Mouse (Mus musculus): ENCODE measurements at regions not wholly inside any gene's neighbourhood (a gene's known extent, or its start where the extent isn't known, plus 50 kb on each side); places are given as distances from the start of the nearest gene placed in this dataset.
A peak's percentile ranks its signal among the peaks of the same experiment; 100 is the strongest.

DNA sequence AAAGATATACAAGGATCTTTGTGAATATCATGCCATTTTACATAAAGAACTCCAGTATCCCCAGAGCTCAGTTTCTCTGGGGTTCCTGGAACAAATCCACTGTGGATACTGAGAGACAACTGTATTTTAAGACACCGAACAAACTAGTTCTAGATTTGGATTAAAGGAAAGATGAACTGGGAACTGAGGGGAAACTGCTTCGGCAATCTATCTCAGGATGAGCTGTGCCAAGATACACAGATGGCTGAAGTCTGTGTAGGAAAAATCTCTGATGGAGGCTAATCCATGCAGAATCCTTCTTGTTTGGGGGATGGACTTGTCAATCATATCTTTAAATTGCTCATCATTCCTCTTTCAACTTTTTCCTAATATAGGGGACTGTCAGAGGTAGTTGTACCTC, 920.5 kb downstream of the Slc4a3 start:
- DNase-seq (ENCODE audit: extremely low read depth, low read depth, low spot score) = no peak

- no peak for DNase-seq (ENCODE audit: extremely low read depth, low read depth, low spot score)
Observed at GRCm38 (mm10) chr1:76484193-76484592, 938.1 kb downstream of the Slc4a3 start.

DNA sequence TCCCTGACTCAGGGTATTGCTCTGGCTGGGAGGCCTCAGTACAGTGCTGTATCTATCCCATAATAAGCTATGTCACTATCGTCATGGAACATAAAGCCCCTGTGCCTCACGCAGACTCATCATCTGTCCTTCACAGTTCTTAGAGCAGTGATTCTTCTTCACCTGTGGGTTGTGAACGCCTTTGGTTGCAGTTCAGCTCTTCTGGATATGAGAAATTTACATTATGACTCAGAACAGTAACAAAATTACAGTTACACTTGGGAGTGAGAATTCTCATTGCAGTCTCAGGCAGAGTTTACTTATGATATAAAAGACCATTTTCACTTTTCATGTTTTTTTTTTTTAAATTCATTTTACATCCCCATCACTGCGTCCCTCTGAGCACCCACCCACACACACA, 941.4 kb downstream of the Slc4a3 start:
- no peak for DNase-seq (ENCODE audit: extremely low read depth, low read depth, low spot score)

DNA sequence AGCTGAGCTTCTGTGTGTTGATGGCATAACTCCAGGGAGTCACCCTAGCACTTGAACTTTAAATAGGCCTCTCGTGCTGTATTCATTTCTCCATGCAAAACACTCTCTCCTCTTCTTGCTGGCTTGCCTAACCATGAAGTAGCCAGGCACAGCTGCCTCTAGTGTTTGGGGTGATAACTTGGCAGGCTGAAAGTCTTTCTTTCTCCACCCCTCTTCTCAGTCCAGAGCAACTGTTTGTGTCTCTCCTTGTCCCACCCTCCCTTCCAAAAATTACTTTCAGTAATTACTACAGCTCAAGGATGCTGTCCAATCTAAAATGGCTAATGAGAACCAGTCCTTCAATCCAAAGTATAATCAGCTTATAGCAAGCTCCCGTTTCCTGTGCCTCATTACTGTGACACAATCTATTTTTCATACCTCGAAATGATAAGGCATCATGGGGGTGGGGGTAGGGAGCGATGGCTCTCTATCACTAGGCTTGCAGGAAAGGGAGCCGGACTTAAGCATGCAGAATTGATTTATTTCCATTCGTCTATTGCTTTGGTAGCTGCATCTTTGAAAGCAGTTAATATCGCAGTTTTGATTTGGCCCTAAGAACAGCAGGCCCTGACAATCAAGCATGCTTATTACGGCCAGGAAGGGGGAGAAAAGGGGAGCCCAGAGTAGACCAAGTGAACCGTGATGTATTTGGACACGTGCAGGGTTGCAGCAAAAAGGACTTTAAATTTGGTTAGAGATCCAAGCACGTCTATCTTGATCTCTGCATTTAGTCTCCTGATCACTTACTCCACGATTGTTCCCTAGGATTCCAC, 943.8 kb downstream of the Slc4a3 start:
- DNase-seq (ENCODE audit: extremely low read depth, low read depth, low spot score) = no peak

GRCm38 (mm10) chr1:76490719-76491118, 944.7 kb downstream of the Slc4a3 start:
- DNase-seq (ENCODE audit: extremely low read depth, low read depth, low spot score) = no peak

GRCm38 (mm10) chr1:76491187-76491586, 945.1 kb downstream of the Slc4a3 start:
- DNase-seq (ENCODE audit: extremely low read depth, low read depth, low spot score) = no peak

DNA sequence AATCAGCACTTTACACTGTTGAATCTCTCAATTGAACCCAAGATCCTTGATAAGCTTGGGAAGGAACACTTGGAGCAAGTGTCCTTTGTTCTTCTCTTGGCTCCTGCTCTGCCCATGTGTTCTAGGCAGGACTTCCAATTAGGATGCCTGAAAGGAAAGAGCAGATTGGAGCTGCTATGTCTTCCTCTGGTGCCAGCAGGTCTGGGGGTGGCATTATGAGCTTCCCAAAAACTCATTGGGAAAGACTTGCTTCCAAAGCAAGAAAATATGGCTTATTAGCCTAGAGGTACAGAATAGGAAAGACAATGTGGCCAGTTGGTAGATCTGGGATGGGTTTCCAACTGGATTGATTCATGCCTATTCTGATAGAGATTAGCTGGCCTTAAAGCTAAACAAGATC, 959.1 kb downstream of the Slc4a3 start:
- DNase-seq (ENCODE audit: extremely low read depth, low read depth, low spot score) = no peak

GRCm38 (mm10) chr1:76508821-76509220, 962.8 kb downstream of the Slc4a3 start:
- DNase-seq (ENCODE audit: extremely low read depth, low read depth, low spot score) = no peak

DNA sequence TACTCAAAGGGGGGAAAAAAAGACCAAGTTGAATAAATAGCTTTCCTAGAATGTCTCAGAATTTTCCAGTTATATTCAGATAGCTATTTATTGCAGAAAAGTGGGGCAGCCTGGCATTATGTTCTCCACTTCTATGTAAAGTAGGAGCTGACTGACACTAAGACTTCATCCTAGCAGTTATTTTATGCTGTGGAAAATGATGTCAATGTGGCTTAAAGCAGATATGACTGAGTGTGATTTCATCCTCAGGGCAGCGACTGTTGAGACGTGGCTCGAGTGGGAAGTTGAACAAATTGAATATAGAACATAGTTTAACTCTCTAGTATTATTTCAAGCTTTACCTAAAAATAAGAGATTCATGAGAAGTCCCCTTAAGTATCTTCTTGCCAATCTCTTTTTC, 963.4 kb downstream of the Slc4a3 start:
- no peak for DNase-seq (ENCODE audit: extremely low read depth, low read depth, low spot score)

DNA sequence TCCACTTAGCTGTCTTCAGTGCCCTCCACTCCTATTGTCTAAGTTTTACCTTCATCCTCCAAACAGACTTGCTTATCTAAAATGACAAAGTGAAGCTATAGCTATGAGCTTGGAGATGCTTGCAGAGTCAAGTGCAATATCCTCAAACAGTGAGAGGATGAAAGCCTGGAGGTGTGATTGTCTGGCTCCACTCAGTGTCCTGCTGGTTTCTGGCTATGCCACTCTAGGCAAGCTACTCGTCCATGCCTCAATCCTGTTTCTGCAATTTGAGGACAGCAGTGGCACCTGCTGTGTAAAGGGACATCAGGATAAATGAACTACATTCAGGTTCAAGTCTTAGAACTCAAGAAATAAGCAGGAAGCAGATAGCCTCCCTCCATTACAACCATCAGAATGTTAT, 966.1 kb downstream of the Slc4a3 start:
- DNase-seq (ENCODE audit: extremely low read depth, low read depth, low spot score) = no peak

DNA sequence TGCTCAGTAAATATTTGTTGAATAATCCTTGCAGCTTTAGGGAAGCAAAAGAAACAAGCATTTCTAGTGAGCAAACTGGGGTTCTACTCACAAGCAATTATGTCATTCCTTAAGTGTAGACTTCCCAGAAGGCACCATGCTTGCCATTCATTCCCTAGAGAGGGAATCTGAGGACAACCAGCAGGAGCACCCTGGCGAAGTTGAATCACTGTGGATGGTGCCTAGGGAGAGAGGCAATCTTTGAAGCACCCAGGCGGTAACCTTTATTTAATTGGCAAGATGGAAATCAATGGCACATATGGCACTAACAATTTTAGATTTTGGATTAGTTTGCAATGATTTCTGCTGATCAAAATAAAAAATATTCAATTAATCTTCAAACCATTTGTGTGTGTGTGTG, 967.4 kb downstream of the Slc4a3 start:
- no peak for DNase-seq (ENCODE audit: extremely low read depth, low read depth, low spot score)

DNA sequence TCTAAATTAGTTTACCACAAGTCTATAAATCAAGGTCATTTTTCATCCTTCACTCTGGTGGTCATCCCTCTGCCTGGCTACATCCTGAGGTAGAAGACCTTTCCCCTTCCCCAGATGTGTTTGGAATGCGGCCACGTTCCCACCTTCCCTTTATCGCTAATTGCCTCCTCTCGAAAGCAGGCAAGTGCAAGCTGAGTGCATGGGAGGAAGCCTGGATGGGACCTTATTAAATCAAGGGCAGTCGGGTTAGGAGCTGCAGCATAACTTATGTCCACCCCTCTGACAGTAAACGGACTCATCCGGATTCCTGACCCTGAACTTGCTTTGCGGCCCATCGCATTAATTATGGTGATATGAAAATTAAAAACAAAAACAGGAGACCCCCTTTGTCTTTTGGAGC, 983.5 kb downstream of the Slc4a3 start:
- DNase-seq (ENCODE audit: extremely low read depth, low read depth, low spot score) = no peak

DNA sequence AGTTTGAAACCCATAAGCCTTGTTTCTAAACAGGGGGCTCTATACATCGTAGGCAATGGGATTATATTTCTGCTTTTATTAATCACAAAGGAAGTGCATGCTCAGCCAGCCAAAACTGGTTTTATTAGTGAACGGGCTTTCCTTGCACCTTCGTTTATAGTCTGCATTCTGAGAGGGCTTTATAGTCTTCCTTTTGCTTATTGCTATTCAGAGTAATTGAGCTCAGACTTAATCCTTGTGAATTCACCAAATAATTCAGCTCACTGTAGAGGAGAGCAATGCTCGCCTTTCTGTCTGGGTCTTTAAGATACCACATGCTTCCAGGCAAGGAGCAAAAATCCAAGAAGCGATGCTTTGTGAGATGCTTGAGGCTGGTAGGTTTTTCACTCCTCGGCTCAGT, 984.3 kb downstream of the Slc4a3 start:
- no peak for DNase-seq (ENCODE audit: extremely low read depth, low read depth, low spot score)

DNA sequence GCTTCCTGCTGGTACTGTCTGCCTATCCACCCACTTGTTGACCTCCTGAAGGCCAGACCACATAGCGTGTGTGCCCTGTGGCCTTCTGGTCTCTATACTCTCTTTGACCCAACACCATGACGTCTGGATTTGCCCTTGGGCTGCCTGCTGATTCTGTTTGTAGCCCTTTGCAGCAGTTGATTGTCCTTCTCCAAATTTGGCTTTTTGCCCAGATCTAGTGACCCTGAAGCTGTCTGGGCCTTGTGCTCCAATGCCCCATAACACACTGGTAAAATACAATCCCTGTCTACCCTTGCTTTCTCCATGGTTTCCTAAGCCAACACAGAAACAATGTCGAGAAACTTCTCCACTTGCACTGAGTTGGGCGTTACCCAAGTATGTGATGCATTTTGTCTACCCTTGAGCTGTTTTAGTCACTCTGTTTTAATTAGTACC, 979.3 kb downstream of the Epha4 start:
- DNase-seq (ENCODE audit: extremely low read depth, low read depth, low spot score) = no peak

DNA sequence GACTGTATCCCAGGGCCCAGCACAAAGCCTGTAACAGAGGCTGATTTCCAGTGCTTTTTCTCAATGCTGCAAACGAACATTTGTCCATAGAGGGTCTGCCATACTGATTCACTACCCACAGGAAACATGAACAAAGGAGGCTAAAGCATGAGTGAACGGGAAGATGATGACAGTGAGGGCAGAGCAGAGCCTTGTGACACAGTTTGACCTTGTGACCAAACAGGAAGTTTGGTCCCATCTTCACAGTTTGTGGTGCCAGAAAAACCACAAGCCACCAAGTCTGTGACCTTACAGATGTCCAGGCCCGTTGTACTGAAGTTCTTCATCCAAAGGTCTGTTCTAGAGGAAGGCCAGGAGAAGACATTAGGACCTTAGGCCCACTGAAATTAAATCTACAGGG, 974.4 kb downstream of the Epha4 start:
- DNase-seq (ENCODE audit: extremely low read depth, low read depth, low spot score) = no peak

GRCm38 (mm10) chr1:76550876-76551275, 964.0 kb downstream of the Epha4 start:
- DNase-seq (ENCODE audit: extremely low read depth, low read depth, low spot score) = peak; percentile 33

GRCm38 (mm10) chr1:76559441-76559840, 955.4 kb downstream of the Epha4 start:
- no peak for DNase-seq (ENCODE audit: extremely low read depth, low read depth, low spot score)

DNA sequence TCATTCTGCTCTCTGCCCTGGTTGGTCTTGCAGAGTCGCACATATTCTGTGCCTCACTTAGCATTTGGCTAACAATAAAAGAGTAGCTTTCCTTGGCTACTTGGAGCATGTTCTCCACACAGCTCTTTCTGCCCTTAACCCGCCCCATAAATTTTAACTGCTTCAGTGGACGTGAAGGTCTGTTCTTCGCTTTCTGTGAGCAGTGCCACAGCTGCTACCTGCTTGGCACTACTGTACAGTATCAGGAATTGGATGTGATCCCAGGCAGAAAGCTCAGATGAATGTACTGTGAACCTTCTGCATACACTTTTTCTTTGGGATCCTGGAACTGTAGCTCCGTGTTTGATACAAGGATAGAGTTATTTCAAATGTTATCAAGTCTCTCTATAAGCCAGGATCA, 939.4 kb downstream of the Epha4 start:
- no peak for DNase-seq (ENCODE audit: extremely low read depth, low read depth, low spot score)

DNA sequence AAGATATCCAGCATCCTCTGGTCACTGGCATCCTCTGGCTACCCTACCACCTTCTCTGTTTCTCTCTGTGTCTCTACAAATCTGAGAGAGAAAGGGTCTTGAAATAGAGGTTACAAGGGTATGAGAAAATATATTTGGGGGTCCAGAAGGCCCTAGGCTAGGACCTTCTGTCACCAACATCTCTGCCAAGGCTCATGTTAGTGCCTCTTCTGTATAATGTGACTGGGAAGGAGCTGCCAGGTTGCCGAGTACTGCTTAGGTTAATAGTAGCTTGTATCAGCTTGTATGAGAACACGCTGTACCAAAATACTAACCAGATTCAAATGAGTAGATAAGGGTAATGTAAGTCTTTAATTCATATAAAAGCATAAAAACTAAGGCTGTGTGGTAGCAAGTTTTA, 929.0 kb downstream of the Epha4 start:
- no peak for DNase-seq (ENCODE audit: extremely low read depth, low read depth, low spot score)

DNA sequence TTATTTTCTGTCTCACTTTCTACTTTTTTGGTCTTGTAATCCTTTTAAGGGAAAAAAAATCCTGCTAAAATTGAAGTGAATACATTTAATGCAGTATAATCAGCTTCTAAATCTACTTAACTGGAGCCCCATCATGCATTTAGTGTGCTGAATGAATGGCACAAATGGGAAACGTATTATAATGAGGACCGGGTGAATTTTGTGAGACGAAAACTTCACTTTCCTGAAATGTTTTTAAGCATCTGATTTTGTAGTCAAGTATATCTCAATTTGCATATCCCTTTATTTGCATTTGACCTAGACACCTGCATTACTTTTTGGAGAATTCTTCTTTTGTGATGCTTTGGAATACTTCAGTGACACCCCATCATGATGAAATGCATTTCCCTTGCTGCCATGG, 889.1 kb downstream of the Epha4 start:
- DNase-seq (ENCODE audit: extremely low read depth, low read depth, low spot score) = no peak

- no peak for DNase-seq (ENCODE audit: extremely low read depth, low read depth, low spot score)
Observed at GRCm38 (mm10) chr1:76629861-76630260, 885.0 kb downstream of the Epha4 start.

DNA sequence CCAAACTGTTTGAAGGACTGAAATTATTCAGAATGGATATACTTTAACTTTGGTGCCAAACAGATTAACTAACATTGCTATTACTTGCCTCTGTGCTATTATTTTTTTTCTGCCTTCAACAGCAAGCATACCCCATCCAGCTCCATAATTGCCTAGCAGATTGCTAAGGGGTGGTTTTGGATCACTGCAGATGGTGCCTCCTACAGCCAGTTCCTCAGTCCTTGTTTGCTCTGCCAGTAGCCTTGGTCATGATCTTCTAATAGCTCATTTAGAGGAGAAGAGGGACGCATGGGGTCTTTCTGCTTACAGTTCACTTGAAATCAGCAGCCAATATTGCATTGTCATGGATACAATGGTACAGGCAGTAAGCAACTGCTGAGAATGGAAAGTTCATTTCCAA, 880.8 kb downstream of the Epha4 start:
- no peak for DNase-seq (ENCODE audit: extremely low read depth, low read depth, low spot score)
